In genomic region chr7:101458278-101458781, GRCm38 (mm10) we compare ENCODE assay signal across 18 mouse cellular contexts. TPM values are rescaled to one million over a fixed set of nuclear protein-coding genes. Genes with fewer than 3 reads are reported as not detected.
A peak's percentile ranks its signal among the peaks of the same experiment; 100 is the strongest.
DNase-seq lines count a peak whose midpoint lies in the region; ATAC-seq and TF ChIP-seq lines count a peak whose summit lies in the region.
"Had no signal": no experiment of that assay in that cellular context is flagged by ENCODE, and none has a peak within 500 bp of the region (broad histone marks: within the 10 kb centered on the region; RNA-seq: fewer than 3 reads in every experiment).

No protein-coding gene starts in this region.

- no peaks in the 10 kb centered on the region for H3K9me3 ChIP-seq in forebrain, postnatal 0 days (ENCODE audit: low read length)
- H3K9me3 ChIP-seq in forebrain, embryonic 16.5 days (ENCODE audit: control insufficient read depth, low read length) = no peaks in the 10 kb centered on the region
- H3K9me3 ChIP-seq: heart, embryonic 15.5 days; hindbrain, embryonic 12.5 days had no signal

- no peak overlapping the region for H3K4me3 ChIP-seq in forebrain, postnatal 0 days (ENCODE audit: low read depth, low read length)
- no peak overlapping the region for H3K4me3 ChIP-seq in forebrain, embryonic 16.5 days (replicated peaks; ENCODE audit: low read length)
- no peak overlapping the region for H3K4me3 ChIP-seq in kidney, adult 2 months (ENCODE audit: insufficient read depth, low read depth, low read length)
- H3K4me3 ChIP-seq: heart, embryonic 15.5 days; hindbrain, embryonic 12.5 days had no signal

- 80% methylated on average over 4 of the region's 4 CpGs for WGBS in forebrain, postnatal 0 days
- WGBS in forebrain, embryonic 16.5 days = 76% methylated on average over 4 of the region's 4 CpGs
- 67% methylated on average over 4 of the region's 4 CpGs for WGBS in kidney, adult 2 months

- H3K4me2 ChIP-seq in forebrain, postnatal 0 days (ENCODE audit: low read depth) = no peak overlapping the region
- no peak overlapping the region for H3K4me2 ChIP-seq in forebrain, embryonic 16.5 days (ENCODE audit: low read length)
- H3K4me2 ChIP-seq: heart, embryonic 15.5 days; hindbrain, embryonic 12.5 days; lung, embryonic 14.5 days had no signal

- H3K27ac ChIP-seq in forebrain, postnatal 0 days (ENCODE audit: low read depth, low read length) = 0 out of 2 replicates have a peak overlapping the region, but pooled peaks have one; percentile 21
- H3K27ac ChIP-seq in forebrain, embryonic 16.5 days (ENCODE audit: low read length) = no peak overlapping the region
- H3K27ac ChIP-seq in kidney, adult 2 months (ENCODE audit: insufficient read depth, low read depth, low read length) = peak overlapping the region; percentile 39; the same call in 1 of the 2 replicates
- H3K27ac ChIP-seq: heart, embryonic 15.5 days; hindbrain, embryonic 12.5 days had no signal

- ATAC-seq in forebrain, postnatal 0 days = no peak
- ATAC-seq in forebrain, embryonic 16.5 days = no peak
- ATAC-seq in erythroblast, adult 5-6 weeks (replicated peaks; ENCODE audit: low FRiP score, poor library complexity, severe bottlenecking) = no peak
- ATAC-seq: midbrain, embryonic 16.5 days had no signal

- TF ChIP-seq POLR2A in kidney, adult 2 months (IDR thresholded peaks at IDR 0.05; ENCODE audit: low read depth, low read length) = no peak

- TF ChIP-seq CTCF in forebrain, postnatal 0 days (IDR thresholded peaks at IDR 0.05; ENCODE audit: low read depth) = no peak
- no peak for TF ChIP-seq CTCF in kidney, adult 2 months (conservative IDR thresholded peaks at IDR 0.05; ENCODE audit: insufficient read depth, insufficient read length, low read depth, low read length)

- no peak for DNase-seq in forebrain, postnatal 0 days
- DNase-seq in kidney, adult 2 months = no peak
- DNase-seq in kidney, adult 11 months = no peak
- peak; percentile 4 for DNase-seq in right cerebral cortex, postnatal 14 days
- no peak for DNase-seq in right cerebral cortex, postnatal 36 days (ENCODE audit: low spot score in 2 of 2)
- DNase-seq: embryo, embryonic 11 days; left cerebral cortex, postnatal 4 days; liver; lung, embryonic 14.5 days; right cerebral cortex, postnatal 4 days had no signal

- H3K27me3 ChIP-seq in forebrain, postnatal 0 days (ENCODE audit: insufficient read depth, low read length) = no peaks in the 10 kb centered on the region
- no peaks in the 10 kb centered on the region for H3K27me3 ChIP-seq in forebrain, embryonic 16.5 days (replicated peaks; ENCODE audit: control insufficient read depth, insufficient read depth, low read length)
- no peaks in the 10 kb centered on the region for H3K27me3 ChIP-seq in kidney, adult 2 months (replicated peaks; ENCODE audit: control insufficient read depth, insufficient read depth, low read length)

- H3K9ac ChIP-seq in forebrain, postnatal 0 days = no peak overlapping the region
- no peak overlapping the region for H3K9ac ChIP-seq in forebrain, embryonic 16.5 days (replicated peaks; ENCODE audit: low read depth, low read length)
- H3K9ac ChIP-seq: heart, embryonic 15.5 days; hindbrain, embryonic 12.5 days; lung, embryonic 14.5 days had no signal

- peaks cover 47% of the 10 kb centered on the region; the same call in 1 of the 2 replicates for H3K4me1 ChIP-seq in forebrain, postnatal 0 days (ENCODE audit: insufficient read depth)
- peaks cover 36% of the 10 kb centered on the region for H3K4me1 ChIP-seq in forebrain, embryonic 16.5 days (replicated peaks; ENCODE audit: control insufficient read depth, insufficient read depth, low read length)
- no peaks in the 10 kb centered on the region; the same call in 1 of the 2 replicates for H3K4me1 ChIP-seq in kidney, adult 2 months (ENCODE audit: control insufficient read depth, insufficient read depth, low read length)

- H3K36me3 ChIP-seq in forebrain, postnatal 0 days (ENCODE audit: insufficient read depth) = no peaks in the 10 kb centered on the region
- no peaks in the 10 kb centered on the region for H3K36me3 ChIP-seq in forebrain, embryonic 16.5 days (ENCODE audit: control insufficient read depth, insufficient read depth)
- H3K36me3 ChIP-seq in kidney, adult 2 months (ENCODE audit: control insufficient read depth, insufficient read depth, low read length) = no peaks in the 10 kb centered on the region
- H3K36me3 ChIP-seq: heart, embryonic 15.5 days; hindbrain, embryonic 12.5 days had no signal

RNA-seq across cellular contexts. Expression of gene Pde2a, which starts 36.8 kb away (rescaled TPM):
- total RNA-seq in forebrain, postnatal 0 days (2014; rRNA removed) = 94.2 and 104 TPM in 2 replicates
- polyA plus RNA-seq in forebrain, postnatal 0 days (2015; fragmentation: Nextera tagmentation; extraction: Ambion mirVana) = 66.2 and 72.4 TPM in 2 replicates
- 55.9 and 58.6 TPM in 2 replicates for polyA plus RNA-seq in forebrain, embryonic 16.5 days (2015; fragmentation: Nextera tagmentation; extraction: Ambion mirVana)
- 26.9 and 28.6 TPM in 2 replicates for polyA plus RNA-seq in kidney, adult 2 months (2012; rRNA removed)
- 17.5 and 18.6 TPM in 2 replicates for total RNA-seq in erythroblast, adult 5-6 weeks (2015; ENCODE audit: low replicate concordance)
- total RNA-seq in erythroblast, adult 5-6 weeks (2017; ENCODE audit: low replicate concordance) = 13.0 and 16.4 TPM in 2 replicates

RNA-seq across cellular contexts. Expression of gene Gm45837, which starts 47.6 kb away (rescaled TPM):
- total RNA-seq in forebrain, postnatal 0 days (2014; rRNA removed) = not detected in 2 replicates
- not detected in 2 replicates for polyA plus RNA-seq in forebrain, postnatal 0 days (2015; fragmentation: Nextera tagmentation; extraction: Ambion mirVana)
- polyA plus RNA-seq in forebrain, embryonic 16.5 days (2015; fragmentation: Nextera tagmentation; extraction: Ambion mirVana) = not detected in 2 replicates
- polyA plus RNA-seq in kidney, adult 2 months (2012; rRNA removed) = not detected in 2 replicates
- 5.0 TPM in 1 of 2 replicates, not detected in the other for total RNA-seq in erythroblast, adult 5-6 weeks (2015; ENCODE audit: low replicate concordance)
- total RNA-seq in erythroblast, adult 5-6 weeks (2017; ENCODE audit: low replicate concordance) = not detected in 2 replicates
- total RNA-seq: gastrocnemius, adult 18-20 months; megakaryocyte-erythroid progenitor cell, adult 5-6 weeks had no signal
- polyA plus RNA-seq: embryonic facial prominence, embryonic 14.5 days; heart, embryonic 15.5 days; hindbrain, embryonic 12.5 days; lung, embryonic 14.5 days had no signal
